Mouse (Mus musculus): ENCODE data around the gene Klhl2.

GRCm38 (mm10) chr8:64690306-64690705 lies 159.5 kb downstream of the Klhl2 start:
- TF ChIP-seq POLR2A (IDR thresholded peaks at IDR 0.05; ENCODE audit: insufficient read depth, low read depth, low read length) = no peak
- no peak for TF ChIP-seq CTCF (IDR thresholded peaks at IDR 0.05)
